Mouse (Mus musculus): ENCODE results near the gene Rhob. TPM values are rescaled to one million over a fixed set of nuclear protein-coding genes. Genes with fewer than 3 reads are reported as not detected.

Rhob gene
- polyA plus RNA-seq, 1 experiment from 2014 or later = 40.8 TPM

DNA sequence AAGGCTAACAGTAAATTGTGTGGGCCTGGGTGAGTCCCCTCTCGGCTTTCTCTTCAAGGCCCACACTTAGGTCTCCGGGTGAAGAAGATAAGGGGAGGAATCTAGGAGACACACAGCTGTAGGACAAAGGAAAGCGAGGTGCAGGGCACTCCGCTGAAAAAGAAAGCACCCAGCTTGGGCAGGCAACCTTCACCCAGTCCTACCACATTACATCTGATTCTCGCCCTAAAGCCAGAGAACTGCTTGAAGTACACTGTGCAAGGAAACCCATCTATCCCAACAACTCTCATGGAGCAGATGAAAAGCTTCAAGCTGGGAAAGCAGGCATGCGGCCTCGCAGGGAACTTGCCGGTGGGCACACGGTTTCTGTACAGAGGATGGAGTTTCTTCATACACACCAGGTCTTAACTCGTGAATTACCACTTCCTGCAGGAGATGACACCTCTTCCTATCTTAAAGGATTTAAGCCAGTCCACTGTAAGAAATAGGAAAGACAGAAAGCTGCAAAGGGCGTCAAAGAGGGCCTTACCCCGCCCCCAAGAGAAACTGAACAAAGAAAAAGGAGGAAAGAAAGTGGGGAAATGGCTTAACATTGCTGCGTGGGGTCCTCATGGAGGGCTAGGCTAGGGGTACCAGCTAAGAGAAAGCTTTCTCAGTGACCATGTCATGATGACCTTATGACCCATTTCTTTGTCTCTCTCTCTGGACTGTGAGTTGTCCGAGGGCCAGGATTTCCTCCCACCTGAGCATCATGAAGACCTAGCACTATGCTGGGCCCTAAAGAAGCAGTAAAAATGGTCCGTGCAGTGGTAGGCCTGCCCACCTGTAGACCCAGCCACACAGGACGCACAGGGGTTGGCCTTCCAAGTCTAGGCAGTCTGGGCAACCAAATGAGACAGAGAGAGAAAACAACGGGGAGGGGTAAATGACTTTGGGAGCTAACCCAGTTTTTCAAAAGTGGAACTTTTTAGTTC lies 1.1 kb upstream of the Rhob start:
- 55% methylated on average over 17 of the region's 17 CpGs for WGBS
- Histone ChIP-seq H3K9me3 (no peaks in the 10 kb centered on the region), H3K36me3 (no peaks in the 10 kb centered on the region), H3K4me2 (replicated peaks) (peak overlapping the region; percentile 96), H3K27ac (peak overlapping the region; percentile 100), H3K4me1 (peaks cover 36% of the 10 kb centered on the region), H3K4me3 (peak overlapping the region; percentile 85), H3K9ac (peak overlapping the region; percentile 71), H3K27me3 (no peaks in the 10 kb centered on the region)
- ATAC-seq (ENCODE audit: low FRiP score, low read depth) = no peak

DNA sequence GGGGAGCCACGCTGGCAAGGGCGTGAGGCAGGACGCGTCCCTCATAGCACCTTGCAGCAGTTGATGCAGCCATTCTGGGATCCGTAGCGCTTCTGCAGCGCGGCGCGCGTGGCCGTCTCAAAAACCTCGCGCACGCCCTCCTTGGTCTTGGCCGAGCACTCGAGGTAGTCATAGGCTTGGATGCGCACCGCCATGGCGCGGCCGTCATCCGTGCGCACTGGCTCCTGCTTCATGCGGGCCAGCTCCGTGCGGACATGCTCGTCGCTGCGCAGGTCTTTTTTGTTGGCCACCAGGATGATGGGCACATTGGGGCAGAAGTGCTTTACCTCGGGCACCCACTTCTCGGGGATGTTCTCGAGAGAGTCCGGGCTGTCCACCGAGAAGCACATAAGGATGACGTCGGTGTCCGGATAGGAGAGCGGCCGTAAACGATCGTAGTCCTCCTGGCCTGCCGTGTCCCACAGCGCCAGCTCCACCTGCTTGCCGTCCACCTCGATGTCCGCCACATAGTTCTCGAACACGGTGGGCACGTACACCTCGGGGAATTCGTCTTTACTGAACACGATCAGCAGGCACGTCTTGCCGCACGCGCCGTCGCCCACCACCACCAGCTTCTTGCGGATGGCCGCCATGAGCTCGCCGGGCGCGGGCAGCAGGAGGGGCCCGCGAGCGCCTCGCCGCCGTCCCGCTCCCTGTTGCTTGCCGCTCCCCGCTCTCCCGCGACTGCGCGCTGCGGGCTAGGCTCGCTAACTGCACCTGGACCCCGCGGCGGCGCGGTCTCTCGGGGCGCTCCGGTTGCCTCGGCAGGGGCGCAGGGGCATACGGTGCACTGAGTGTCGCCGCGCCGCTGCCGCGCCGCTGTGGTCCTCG lies 573 bp downstream of the Rhob start:
- Histone ChIP-seq H3K4me1 (peaks cover 38% of the 10 kb centered on the region), H3K9ac (peak overlapping the region; percentile 98), H3K4me2 (replicated peaks) (peak overlapping the region; percentile 96), H3K27ac (peak overlapping the region; percentile 100), H3K9me3 (no peaks in the 10 kb centered on the region), H3K27me3 (no peaks in the 10 kb centered on the region), H3K36me3 (no peaks in the 10 kb centered on the region), H3K4me3 (peak overlapping the region; percentile 85)
- WGBS = under 1% methylated on average over 92 of the region's 99 CpGs
- ATAC-seq (ENCODE audit: low FRiP score, low read depth) = peak; percentile 60

DNA sequence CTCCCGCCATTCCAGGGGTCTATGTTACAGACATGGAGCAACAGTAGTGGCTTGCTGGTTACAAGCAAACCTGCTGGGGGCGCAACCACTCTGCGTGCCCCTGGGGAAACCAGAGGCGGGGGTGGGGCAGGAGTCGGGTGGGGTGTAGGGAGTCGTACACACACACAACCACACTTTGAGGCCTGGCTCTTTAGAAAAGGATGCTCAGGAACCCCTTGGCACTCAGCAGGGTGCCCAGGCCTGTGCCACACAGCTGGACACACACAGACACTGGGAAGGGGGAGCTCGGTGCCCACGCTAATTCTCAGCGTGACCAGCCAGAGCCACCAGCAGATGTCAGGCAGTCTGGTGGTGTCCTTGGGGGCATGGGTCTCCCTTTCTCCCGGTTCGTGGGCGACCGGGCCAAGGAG lies 1.2 kb downstream of the Rhob start:
- H3K4me3 ChIP-seq = peak overlapping the region; percentile 85
- H3K27me3 ChIP-seq = no peaks in the 10 kb centered on the region
- peak overlapping the region; percentile 100 for H3K27ac ChIP-seq
- H3K36me3 ChIP-seq = no peaks in the 10 kb centered on the region
- H3K9me3 ChIP-seq = no peaks in the 10 kb centered on the region
- ATAC-seq (ENCODE audit: low FRiP score, low read depth) = no peak
- peak overlapping the region; percentile 98 for H3K9ac ChIP-seq
- 6% methylated on average over 10 of the region's 13 CpGs for WGBS
- peak overlapping the region; percentile 96 for H3K4me2 ChIP-seq (replicated peaks)
- H3K4me1 ChIP-seq = peaks cover 38% of the 10 kb centered on the region

DNA sequence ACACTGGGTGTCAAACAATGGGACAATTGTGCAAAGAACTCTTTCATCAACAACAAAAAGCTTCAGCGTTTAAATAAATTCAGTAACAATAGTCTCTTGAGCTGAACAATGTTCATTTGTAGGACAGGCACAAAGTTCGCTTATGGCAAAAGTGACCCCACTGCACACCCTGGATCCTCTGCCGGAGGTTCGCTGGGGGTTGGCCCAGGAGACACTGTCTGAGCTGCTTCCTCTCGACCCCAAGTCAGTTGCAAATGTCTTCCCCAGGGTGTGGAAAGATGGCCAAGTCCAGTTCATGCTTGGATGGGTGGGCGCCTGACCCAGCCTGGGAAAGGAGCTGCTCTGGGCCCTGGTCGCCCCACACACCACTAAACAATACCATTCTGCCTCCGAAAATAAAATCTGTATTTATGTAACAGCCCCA lies 1.6 kb downstream of the Rhob start:
- Histone ChIP-seq H3K27me3 (no peaks in the 10 kb centered on the region), H3K4me3 (peak overlapping the region; percentile 85), H3K4me2 (replicated peaks) (peak overlapping the region; percentile 96), H3K9ac (peak overlapping the region; percentile 98), H3K27ac (no peak overlapping the region), H3K36me3 (no peaks in the 10 kb centered on the region), H3K9me3 (no peaks in the 10 kb centered on the region), H3K4me1 (peaks cover 38% of the 10 kb centered on the region)
- 28% methylated on average over 8 of the region's 8 CpGs for WGBS
- ATAC-seq (ENCODE audit: low FRiP score, low read depth) = no peak

DNA sequence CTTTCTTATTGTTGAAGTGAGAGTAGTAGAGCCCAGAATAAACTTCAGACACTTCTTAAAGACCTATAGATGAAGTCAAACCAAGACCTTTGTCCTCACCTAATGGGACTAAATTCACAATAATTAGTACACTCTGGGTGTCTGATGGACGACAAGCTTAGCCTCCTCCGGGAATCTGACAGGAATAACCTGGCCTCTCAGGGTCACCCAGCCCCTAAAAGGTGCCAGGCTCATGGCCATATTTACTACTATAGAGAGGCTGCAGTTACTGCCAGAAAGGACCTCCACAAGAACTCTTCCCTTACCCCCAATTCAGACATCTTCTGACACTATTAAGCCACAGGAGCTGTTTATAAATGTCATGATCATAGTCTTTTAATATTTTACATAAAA lies 2.5 kb downstream of the Rhob start:
- Histone ChIP-seq H3K9me3 (no peaks in the 10 kb centered on the region), H3K36me3 (no peaks in the 10 kb centered on the region), H3K9ac (peak overlapping the region; percentile 19; the same call in 1 of the 2 replicates), H3K4me2 (replicated peaks) (peak overlapping the region; percentile 96), H3K4me3 (peak overlapping the region; percentile 85), H3K4me1 (peaks cover 38% of the 10 kb centered on the region), H3K27me3 (no peaks in the 10 kb centered on the region), H3K27ac (no peak overlapping the region)
- no peak for ATAC-seq (ENCODE audit: low FRiP score, low read depth)
- 16% methylated on average over 2 of the region's 2 CpGs for WGBS

DNA sequence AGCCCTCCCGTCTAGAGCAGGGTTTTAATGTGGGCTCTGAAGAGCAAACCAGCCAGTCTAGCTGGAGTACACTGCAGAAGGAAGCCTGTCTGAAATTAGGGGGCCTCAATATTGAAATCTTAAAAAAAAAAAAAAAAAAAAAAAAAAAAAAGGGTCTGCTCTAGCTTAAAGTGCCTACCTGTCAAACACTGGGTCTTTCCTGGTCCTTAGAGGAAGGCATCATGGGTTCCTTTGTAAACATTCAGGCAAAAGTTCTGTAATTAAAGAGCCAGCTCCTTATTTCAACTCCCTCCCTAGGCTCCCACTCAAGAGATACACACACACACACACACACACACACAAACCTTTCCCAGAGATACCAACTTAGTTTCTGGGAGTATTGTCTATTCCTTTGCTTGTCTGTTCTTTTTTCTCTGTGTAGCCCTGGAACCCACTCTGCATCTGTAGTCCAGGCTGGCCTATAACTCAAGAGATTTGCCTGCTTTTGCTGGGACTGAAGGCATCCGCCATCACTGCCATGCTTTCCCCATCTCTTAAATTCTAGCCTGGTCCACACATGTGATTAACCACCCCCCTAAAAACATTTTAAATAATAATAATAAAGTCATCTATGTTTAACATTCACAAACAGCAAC lies 3.0 kb downstream of the Rhob start:
- peak overlapping the region; percentile 96 for H3K4me2 ChIP-seq (replicated peaks)
- H3K27me3 ChIP-seq = no peaks in the 10 kb centered on the region
- peak overlapping the region; percentile 83; the same call in 1 of the 2 replicates for H3K27ac ChIP-seq
- no peak for ATAC-seq (ENCODE audit: low FRiP score, low read depth)
- H3K4me1 ChIP-seq = peaks cover 38% of the 10 kb centered on the region
- no peaks in the 10 kb centered on the region for H3K9me3 ChIP-seq
- WGBS = 36% methylated on average over 2 of the region's 2 CpGs
- H3K9ac ChIP-seq = peak overlapping the region; percentile 43; the same call in 1 of the 2 replicates
- H3K36me3 ChIP-seq = no peaks in the 10 kb centered on the region
- peak overlapping the region; percentile 85 for H3K4me3 ChIP-seq

DNA sequence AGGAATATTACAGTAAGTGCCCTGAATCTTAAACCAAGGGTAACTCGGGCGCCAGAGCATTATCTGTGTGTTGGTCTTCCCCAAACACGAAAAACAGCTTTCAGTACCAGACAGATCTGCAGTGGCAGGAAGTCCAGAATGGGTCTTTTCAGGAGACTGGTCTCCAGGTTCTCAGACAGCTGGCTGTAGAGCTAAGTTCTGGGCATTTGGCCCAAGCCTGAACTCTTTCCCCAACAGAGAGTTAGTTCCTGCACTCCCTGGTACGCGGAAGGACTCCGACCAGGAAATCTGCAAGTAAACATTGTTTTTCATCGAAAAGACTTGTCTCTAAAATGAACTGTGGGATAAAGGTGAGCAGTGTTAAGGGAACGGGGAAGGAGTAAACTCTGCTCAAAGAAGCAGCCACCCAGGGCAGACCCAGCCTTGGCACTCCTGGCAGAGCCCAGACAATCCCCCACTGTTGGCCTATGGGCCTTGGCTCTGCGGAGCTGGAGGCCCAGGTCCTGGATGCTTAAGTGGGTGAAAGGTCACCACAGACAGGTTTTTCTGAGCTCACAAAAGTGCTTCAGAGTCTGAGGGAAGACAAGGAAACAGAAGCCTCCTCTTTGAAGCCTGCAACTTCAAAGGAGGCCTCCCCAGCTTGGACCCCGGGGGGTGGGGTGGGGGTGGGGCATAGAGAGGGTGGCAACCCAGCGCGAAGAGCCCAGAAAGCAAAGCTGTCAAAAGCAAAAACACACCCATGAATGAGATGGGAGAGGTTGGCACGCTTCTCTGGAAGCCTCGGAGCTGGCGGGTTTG lies 3.7 kb downstream of the Rhob start:
- peak overlapping the region; percentile 51; the same call in 1 of the 2 replicates for H3K9ac ChIP-seq
- peak overlapping the region; percentile 83 for H3K27ac ChIP-seq
- no peaks in the 10 kb centered on the region for H3K27me3 ChIP-seq
- 17% methylated on average over 15 of the region's 15 CpGs for WGBS
- peak overlapping the region; percentile 96 for H3K4me2 ChIP-seq (replicated peaks)
- H3K4me1 ChIP-seq = peaks cover 36% of the 10 kb centered on the region
- H3K36me3 ChIP-seq = no peaks in the 10 kb centered on the region
- H3K9me3 ChIP-seq = no peaks in the 10 kb centered on the region
- ATAC-seq (ENCODE audit: low FRiP score, low read depth) = no peak
- H3K4me3 ChIP-seq = peak overlapping the region; percentile 85; the same call in 1 of the 2 replicates

DNA sequence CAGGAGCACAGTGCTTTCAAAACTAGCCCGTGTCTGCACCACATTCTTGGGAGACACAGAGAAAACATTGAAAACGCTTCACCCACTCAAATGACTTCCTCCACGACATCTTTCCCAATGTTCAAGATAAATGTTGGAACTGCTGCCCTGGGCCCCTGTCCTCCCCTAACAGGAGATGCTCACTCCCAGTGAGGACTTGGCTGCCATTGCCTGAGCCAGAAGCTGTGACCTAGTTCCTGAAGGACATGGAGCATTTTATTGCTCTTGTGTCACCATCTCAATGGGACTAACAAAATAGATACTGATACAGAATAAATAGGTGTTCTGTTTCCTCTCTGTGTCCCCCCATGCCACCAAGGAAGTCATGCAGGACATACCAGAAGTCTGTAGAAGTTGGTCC lies 5.1 kb downstream of the Rhob start:
- H3K27me3 ChIP-seq = no peaks in the 10 kb centered on the region
- H3K4me3 ChIP-seq = no peak overlapping the region
- H3K27ac ChIP-seq = no peak overlapping the region
- H3K4me1 ChIP-seq = peaks cover 29% of the 10 kb centered on the region
- no peaks in the 10 kb centered on the region for H3K9me3 ChIP-seq
- no peaks in the 10 kb centered on the region for H3K36me3 ChIP-seq
- H3K4me2 ChIP-seq (replicated peaks) = no peak overlapping the region
- no peak overlapping the region for H3K9ac ChIP-seq
- WGBS = 78% methylated on average over 3 of the region's 3 CpGs
- ATAC-seq (ENCODE audit: low FRiP score, low read depth) = no peak

DNA sequence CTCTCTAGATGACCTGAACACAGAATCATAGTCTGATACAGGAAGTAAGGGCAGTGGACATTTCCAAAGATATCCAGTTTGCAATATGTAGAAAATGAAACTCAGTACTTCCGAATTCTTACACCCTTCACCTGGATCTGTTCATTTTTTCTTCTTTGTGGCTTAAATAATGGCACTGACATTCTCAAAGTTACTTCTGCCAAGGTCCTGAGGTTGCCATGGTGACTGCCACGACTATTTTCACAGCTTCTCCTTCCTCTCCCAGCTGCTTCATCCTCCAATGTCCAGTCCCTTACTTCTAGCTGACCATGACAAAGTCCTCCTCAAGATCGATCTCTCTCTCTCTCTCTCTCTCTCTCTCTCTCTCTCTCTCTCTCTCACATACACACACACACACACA lies 6.4 kb downstream of the Rhob start:
- Histone ChIP-seq H3K27ac (peak overlapping the region; percentile 39; the same call in 1 of the 2 replicates), H3K4me1 (peaks cover 29% of the 10 kb centered on the region), H3K9ac (no peak overlapping the region), H3K36me3 (no peaks in the 10 kb centered on the region), H3K4me2 (replicated peaks) (no peak overlapping the region), H3K9me3 (no peaks in the 10 kb centered on the region), H3K27me3 (no peaks in the 10 kb centered on the region), H3K4me3 (no peak overlapping the region)
- WGBS = 68% methylated on average over 3 of the region's 3 CpGs
- ATAC-seq (ENCODE audit: low FRiP score, low read depth) = no peak

DNA sequence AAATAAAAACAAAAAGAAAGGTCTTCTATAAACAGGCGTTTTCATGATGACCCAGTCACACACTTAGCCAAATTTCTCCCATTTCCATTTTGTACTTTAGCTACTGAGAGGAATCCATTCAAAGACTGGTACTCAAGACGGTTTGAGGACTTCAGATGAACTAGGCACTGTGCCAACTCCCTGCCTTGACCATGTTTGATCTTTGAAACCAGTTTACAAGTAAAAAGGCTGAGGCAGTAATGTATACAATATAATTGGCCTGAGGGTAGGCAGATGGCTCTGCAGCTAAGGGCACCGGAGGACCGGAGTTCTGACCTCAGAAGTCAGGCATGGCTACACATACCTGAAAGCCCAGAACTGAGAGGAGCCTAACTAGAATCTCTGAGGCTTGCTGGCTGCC lies 10.7 kb downstream of the Rhob start:
- no peak for ATAC-seq (ENCODE audit: low FRiP score, low read depth)
- Histone ChIP-seq H3K27ac (no peak overlapping the region), H3K9ac (no peak overlapping the region), H3K4me3 (no peak overlapping the region), H3K9me3 (no peaks in the 10 kb centered on the region), H3K4me2 (replicated peaks) (no peak overlapping the region), H3K4me1 (peaks cover 11% of the 10 kb centered on the region), H3K27me3 (no peaks in the 10 kb centered on the region), H3K36me3 (no peaks in the 10 kb centered on the region)
- WGBS = 54% methylated on average over 4 of the region's 4 CpGs

DNA sequence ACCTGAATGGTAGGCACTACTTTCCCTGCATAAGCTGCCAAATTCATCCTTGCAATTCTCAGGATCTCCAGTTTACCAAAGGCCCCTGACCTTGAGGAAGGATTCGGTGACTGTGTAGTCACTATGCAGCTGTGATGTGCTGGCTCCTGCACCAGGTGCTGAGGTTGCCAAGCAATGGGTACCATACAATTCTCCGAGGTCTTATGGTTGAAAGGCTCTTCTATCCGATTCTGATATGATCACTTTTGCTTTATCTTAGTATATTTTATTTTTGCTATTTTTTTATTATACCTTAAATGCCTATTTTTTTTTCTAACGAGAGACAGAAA lies 11.2 kb downstream of the Rhob start:
- Histone ChIP-seq H3K9me3 (no peaks in the 10 kb centered on the region), H3K4me1 (peaks cover 11% of the 10 kb centered on the region), H3K4me2 (replicated peaks) (no peak overlapping the region), H3K27ac (no peak overlapping the region), H3K36me3 (no peaks in the 10 kb centered on the region), H3K9ac (no peak overlapping the region), H3K27me3 (no peaks in the 10 kb centered on the region), H3K4me3 (no peak overlapping the region)
- WGBS = 89% methylated on average over 4 of the region's 4 CpGs
- no peak for ATAC-seq (ENCODE audit: low FRiP score, low read depth)

Measured in limb, embryonic 13.5 days (tissue).